Mouse (Mus musculus) heart, postnatal 10 days (tissue): Measurements from ENCODE around the gene Gm9903. TPM values are rescaled to one million over a fixed set of nuclear protein-coding genes. Genes with fewer than 3 reads are reported as not detected.

Experiments used
- total RNA-seq, 2 experiments: library from RNA; stranded (reverse); gene quantifications; 2 replicates each; pipeline ENCODE4 v1.2.3; 2021

Gm9903 gene
- total RNA-seq, 2 experiments from 2014 or later: 1.2 TPM

Other genes starting within 250 kb of the Gm9903 start
- not detected for gene Nkx1-1, start 195.9 kb upstream of the Gm9903 start, total RNA-seq
- 10 to 100 TPM; 33.5 to 34.1 TPM for gene Fam53a, start 290 bp upstream of the Gm9903 start, total RNA-seq
- 10 to 100 TPM; 27.6 to 29.5 TPM for gene Slbp, start 22.6 kb downstream of the Gm9903 start, total RNA-seq
- gene Tacc3, start 28.2 kb downstream of the Gm9903 start, total RNA-seq: 10 to 100 TPM; 16.8 to 20.7 TPM
- gene Tmem129, start 28.5 kb downstream of the Gm9903 start, total RNA-seq: 10 to 100 TPM; 16.5 to 20.8 TPM
- gene Fgfr3, start 91.7 kb downstream of the Gm9903 start, total RNA-seq: 10 to 100 TPM in 1 of 2 experiments, 1 to 10 TPM in 1; 8.0 to 14.3 TPM
- gene Letm1, start 152.9 kb downstream of the Gm9903 start, total RNA-seq: 100 to 1,000 TPM; 118 to 135 TPM
- gene Nsd2, start 190.8 kb downstream of the Gm9903 start, total RNA-seq: 10 to 100 TPM; 54.4 to 66.9 TPM